Mouse (Mus musculus) embryonic facial prominence, embryonic 12.5 days (tissue): ENCODE data around the gene Slc44a5. TPM values are rescaled to one million over a fixed set of nuclear protein-coding genes. Genes with fewer than 3 reads are reported as not detected.

ENCODE experiments used
- ATAC-seq: fragments of 200-750 bp; cut with Nextera tagmentation; 2 replicates; pipeline ENCODE4 v1.8.0; 2017; ENCODE audit not compliant: insufficient number of reproducible peaks, insufficient read depth, low FRiP score, low TSS enrichment
- H3K27ac ChIP-seq: fragments of 300-500 bp; sonication (generic); 2 replicates; pipeline ENCODE4 v1.5.1; 2016; ENCODE audit warnings: mild to moderate bottlenecking
- H3K27me3 ChIP-seq: fragments of 300-500 bp; sonication (generic); 2 replicates; pipeline ENCODE4 v1.6.1; 2016; ENCODE audit warnings: mild to moderate bottlenecking, moderate library complexity
- H3K36me3 ChIP-seq: fragments of 300-500 bp; sonication (generic); 2 replicates; pipeline ENCODE4 v1.6.1; 2016; ENCODE audit warnings: mild to moderate bottlenecking
- H3K4me1 ChIP-seq: fragments of 300-500 bp; sonication (generic); 2 replicates; pipeline ENCODE4 v1.6.1; 2016
- H3K4me2 ChIP-seq: fragments of 300-500 bp; sonication (generic); replicated peaks from 2 replicates; pipeline ENCODE4 v1.6.1; 2016; ENCODE audit warnings: mild to moderate bottlenecking, moderate library complexity
- H3K4me3 ChIP-seq: fragments of 300-500 bp; sonication (generic); 2 replicates; pipeline ENCODE4 v1.5.1; 2016; ENCODE audit warnings: mild to moderate bottlenecking
- H3K9ac ChIP-seq: fragments of 300-500 bp; sonication (generic); 2 replicates; pipeline ENCODE4 v1.6.1; 2016; ENCODE audit warnings: mild to moderate bottlenecking, moderate library complexity
- H3K9me3 ChIP-seq: fragments of 300-500 bp; sonication (generic); 2 replicates; pipeline ENCODE4 v1.6.1; 2016; ENCODE audit warnings: mild to moderate bottlenecking, moderate library complexity
- WGBS: fragments of 180-500 bp; shearing (Covaris S2); methylation state at CpG from one replicate; pipeline ENCODE4 v1.1.7; 2016; 5-methylcytosine and 5-hydroxymethylcytosine counted together
- polyA plus RNA-seq: library from polyadenylated mRNA; unstranded; fragments of >200 nt; fragmentation: Nextera tagmentation; extraction: Ambion mirVana; gene quantifications from 2 replicates; pipeline ENCODE4 v1.2.1, GENCODE M21; 2016

Slc44a5 gene
- polyA plus RNA-seq = 1.9 and 2.1 TPM in 2 replicates

DNA sequence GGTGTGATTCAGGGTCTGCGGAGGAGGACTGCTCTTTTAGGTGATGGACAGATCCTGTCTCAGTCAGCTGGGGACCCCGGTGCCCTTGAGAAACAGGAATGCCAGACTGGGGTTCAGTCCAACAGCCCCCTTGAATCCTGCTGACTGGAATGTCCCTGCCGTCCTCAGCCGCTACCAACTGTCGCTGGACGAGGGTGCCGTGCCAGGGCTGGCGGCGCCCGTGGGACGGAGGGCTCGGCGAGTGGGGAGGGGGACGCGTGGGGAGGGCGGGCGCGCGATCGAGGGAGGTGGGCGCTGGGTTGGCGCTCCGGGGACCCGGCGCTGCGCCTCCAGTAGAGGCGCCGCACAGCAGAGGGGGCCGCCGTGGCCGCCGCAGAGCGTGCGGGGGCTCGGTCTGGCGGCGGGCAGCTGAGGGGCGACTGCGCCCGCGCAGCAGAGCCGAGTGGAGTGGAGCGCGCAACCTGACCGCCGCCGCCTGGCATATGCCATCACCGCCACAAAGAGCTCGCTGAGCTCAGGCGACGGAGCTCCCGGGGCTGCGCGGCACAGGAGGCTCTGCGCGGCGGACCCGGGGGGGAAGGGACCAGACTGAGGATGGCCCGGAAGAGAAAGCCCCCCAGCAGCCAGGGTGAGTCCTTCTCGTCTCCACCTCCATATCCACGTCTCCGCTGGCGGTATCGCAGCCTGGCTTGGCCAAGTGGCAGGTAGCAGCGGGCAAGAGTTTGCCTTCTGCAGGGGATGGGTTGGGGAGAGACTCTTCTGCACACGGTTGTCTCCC, at the start of gene Slc44a5:
Gene Slc44a5, plus strand, starts transcription at position 266 of the 778 bp plus-strand sequence.
- no peak within 1 kb of the TSS for H3K27ac ChIP-seq

DNA sequence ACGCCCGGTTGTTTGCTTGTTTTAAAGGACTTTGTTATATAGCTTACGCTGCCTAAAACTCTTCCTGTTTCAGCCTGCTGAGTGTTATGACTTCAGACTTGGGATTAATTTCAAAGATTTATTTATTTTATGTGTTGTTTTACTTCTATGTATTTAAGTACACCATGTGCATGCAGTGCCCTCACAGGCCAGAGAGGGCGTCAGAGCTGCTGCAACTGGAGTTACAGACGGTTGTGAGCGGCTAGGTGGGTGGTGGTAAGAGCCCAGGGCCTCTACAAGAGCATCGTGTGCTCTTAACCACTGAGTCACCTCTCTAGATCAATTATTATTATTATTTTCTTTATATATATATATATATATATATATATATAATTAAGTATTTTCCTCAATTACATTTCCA, 46.9 kb upstream of the Slc44a5 start:
- H3K27ac ChIP-seq = no peak overlapping the region
- no peak for ATAC-seq
- H3K4me1 ChIP-seq = no peaks in the 10 kb centered on the region
- no peak overlapping the region for H3K4me3 ChIP-seq
- WGBS = 88% methylated on average over 7 of the region's 7 CpGs
- peaks cover 53% of the 10 kb centered on the region for H3K36me3 ChIP-seq
- no peaks in the 10 kb centered on the region for H3K9me3 ChIP-seq
- no peaks in the 10 kb centered on the region for H3K27me3 ChIP-seq
- no peak overlapping the region for H3K9ac ChIP-seq
- H3K4me2 ChIP-seq = no peak overlapping the region

More for the DNA sequence above, at the start of gene Slc44a5:
- Histone ChIP-seq H3K4me1 (peaks cover 13% of the 10 kb centered on the region), H3K27me3 (peaks cover 46% of the 10 kb centered on the region), H3K9ac (peak within 1 kb of the TSS; percentile 70), H3K36me3 (no peaks in the 10 kb centered on the region), H3K4me3 (peak within 1 kb of the TSS; percentile 60), H3K4me2 (peak within 1 kb of the TSS; percentile 97), H3K9me3 (no peaks in the 10 kb centered on the region)
- ATAC-seq = peak; percentile 85
- 1% methylated on average over 61 of the region's 66 CpGs for WGBS

GRCm38 (mm10) chr3:153929526-153929925, 43.7 kb upstream of the Slc44a5 start:
- Histone ChIP-seq H3K4me3 (no peak overlapping the region), H3K4me1 (no peaks in the 10 kb centered on the region), H3K27me3 (no peaks in the 10 kb centered on the region), H3K27ac (no peak overlapping the region), H3K9ac (no peak overlapping the region), H3K4me2 (no peak overlapping the region), H3K9me3 (no peaks in the 10 kb centered on the region), H3K36me3 (peaks cover 59% of the 10 kb centered on the region)
- ATAC-seq = no peak
- 95% methylated on average over 11 of the region's 11 CpGs for WGBS

DNA sequence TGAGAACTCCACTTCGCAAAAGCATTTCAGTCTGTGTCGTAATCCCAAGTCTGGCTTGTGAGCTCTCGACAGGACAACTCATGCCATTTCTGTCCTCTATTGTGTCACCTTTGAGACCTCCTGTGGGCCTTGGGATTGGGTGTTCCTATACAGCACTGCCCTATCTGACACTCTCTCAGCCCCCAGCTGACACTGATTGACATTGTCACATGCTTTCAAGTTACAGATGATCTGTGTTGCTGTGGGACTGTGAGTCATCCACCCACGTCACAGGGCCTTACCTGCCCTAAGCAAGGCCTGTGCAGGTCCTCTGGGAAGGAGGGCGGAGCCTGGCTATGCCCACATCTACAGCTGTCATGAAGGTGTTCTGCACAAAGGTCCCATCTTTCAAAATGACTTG, 40.8 kb upstream of the Slc44a5 start:
- H3K4me3 ChIP-seq = no peak overlapping the region
- H3K36me3 ChIP-seq = peaks cover 58% of the 10 kb centered on the region
- ATAC-seq = no peak
- H3K4me1 ChIP-seq = no peaks in the 10 kb centered on the region
- WGBS = 94% methylated on average over 5 of the region's 5 CpGs
- H3K9ac ChIP-seq = no peak overlapping the region
- H3K27me3 ChIP-seq = no peaks in the 10 kb centered on the region
- H3K4me2 ChIP-seq = no peak overlapping the region
- H3K27ac ChIP-seq = no peak overlapping the region
- H3K9me3 ChIP-seq = no peaks in the 10 kb centered on the region

DNA sequence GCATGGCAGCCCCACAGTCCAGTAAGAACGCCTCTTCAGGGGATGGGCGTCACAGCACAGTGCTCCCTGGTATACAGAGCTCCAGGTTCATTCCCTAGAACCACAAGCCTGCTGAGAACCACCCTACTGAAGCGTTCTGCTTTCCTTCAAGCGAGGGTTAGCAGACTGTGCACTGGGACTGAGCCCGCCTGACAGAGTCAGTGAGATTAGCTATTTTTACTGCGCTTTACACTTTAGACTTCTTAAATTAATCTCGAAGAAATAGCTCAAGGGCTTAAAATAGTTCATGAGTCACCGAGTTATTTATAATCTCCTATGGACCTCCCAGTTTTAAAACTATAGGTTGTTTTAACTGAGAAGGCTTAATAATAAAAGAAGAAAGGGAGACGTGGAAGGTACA, 37.4 kb upstream of the Slc44a5 start:
- H3K27me3 ChIP-seq = no peaks in the 10 kb centered on the region
- no peak overlapping the region for H3K4me3 ChIP-seq
- peaks cover 56% of the 10 kb centered on the region for H3K36me3 ChIP-seq
- H3K9me3 ChIP-seq = no peaks in the 10 kb centered on the region
- no peak overlapping the region for H3K27ac ChIP-seq
- no peaks in the 10 kb centered on the region for H3K4me1 ChIP-seq
- no peak for ATAC-seq
- H3K9ac ChIP-seq = no peak overlapping the region
- no peak overlapping the region for H3K4me2 ChIP-seq
- WGBS = 93% methylated on average over 9 of the region's 9 CpGs

- no peak overlapping the region for H3K27ac ChIP-seq
- 90% methylated on average over 17 of the region's 17 CpGs for WGBS
- no peak overlapping the region for H3K9ac ChIP-seq
- H3K9me3 ChIP-seq = no peaks in the 10 kb centered on the region
- H3K4me2 ChIP-seq = no peak overlapping the region
- H3K4me1 ChIP-seq = peaks cover under 1% of the 10 kb centered on the region; the same call in 1 of the 2 replicates
- peaks cover 57% of the 10 kb centered on the region for H3K36me3 ChIP-seq
- ATAC-seq = no peak
- H3K27me3 ChIP-seq = no peaks in the 10 kb centered on the region
- no peak overlapping the region for H3K4me3 ChIP-seq
Observed at GRCm38 (mm10) chr3:153937116-153937810, 36.0 kb upstream of the Slc44a5 start.

GRCm38 (mm10) chr3:153940021-153940420, 33.2 kb upstream of the Slc44a5 start:
- H3K4me2 ChIP-seq = no peak overlapping the region
- H3K9ac ChIP-seq = no peak overlapping the region
- no peaks in the 10 kb centered on the region for H3K9me3 ChIP-seq
- no peaks in the 10 kb centered on the region for H3K27me3 ChIP-seq
- no peak overlapping the region for H3K4me3 ChIP-seq
- H3K27ac ChIP-seq = no peak overlapping the region
- WGBS = 86% methylated on average over 8 of the region's 8 CpGs
- peaks cover 36% of the 10 kb centered on the region for H3K36me3 ChIP-seq
- peaks cover 8% of the 10 kb centered on the region; the same call in 1 of the 2 replicates for H3K4me1 ChIP-seq
- ATAC-seq = no peak

DNA sequence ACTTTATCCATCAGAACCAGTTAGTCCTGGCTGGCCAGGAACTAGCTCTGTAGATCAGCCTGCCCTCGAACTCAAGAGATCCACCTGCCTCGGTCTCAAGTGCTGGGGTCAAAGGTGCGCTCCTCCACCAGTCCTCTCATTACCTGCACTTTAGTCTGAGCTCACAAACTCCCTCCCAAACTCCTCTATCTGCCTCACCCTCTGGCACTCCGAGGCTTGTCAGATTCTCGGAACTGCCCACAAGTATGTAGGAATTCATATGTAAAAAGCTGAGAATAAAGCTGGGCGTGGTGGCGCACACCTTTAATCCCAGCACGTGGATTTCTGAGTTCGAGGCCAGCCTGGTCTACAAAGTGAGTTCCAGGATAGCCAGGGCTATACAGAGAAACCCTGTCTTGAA, 32.8 kb upstream of the Slc44a5 start:
- Histone ChIP-seq H3K36me3 (peaks cover 36% of the 10 kb centered on the region), H3K4me1 (peaks cover 8% of the 10 kb centered on the region; the same call in 1 of the 2 replicates), H3K27me3 (no peaks in the 10 kb centered on the region), H3K9me3 (no peaks in the 10 kb centered on the region), H3K9ac (no peak overlapping the region), H3K27ac (no peak overlapping the region), H3K4me3 (no peak overlapping the region), H3K4me2 (no peak overlapping the region)
- WGBS = 93% methylated on average over 9 of the region's 9 CpGs
- ATAC-seq = no peak

DNA sequence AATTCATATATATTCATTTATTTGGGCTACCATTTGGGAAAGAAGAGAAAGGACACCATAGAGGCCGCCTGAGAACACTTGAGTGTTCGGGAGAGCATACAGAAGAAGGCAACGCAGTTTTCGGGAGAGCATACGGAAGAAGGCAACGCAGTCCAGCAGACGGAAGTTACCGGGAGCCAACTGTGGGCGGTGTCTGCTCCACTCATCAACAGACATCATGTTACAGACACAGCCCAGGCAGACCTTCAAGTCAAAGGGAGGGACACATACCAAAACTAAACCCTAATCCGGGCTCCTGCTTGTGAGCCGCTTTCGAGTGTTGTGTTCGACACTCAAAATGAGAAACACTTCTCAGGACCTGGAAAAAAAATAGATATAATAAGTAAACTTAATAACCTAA, 31.6 kb upstream of the Slc44a5 start:
- Histone ChIP-seq H3K9ac (no peak overlapping the region), H3K4me3 (no peak overlapping the region), H3K4me1 (peaks cover 8% of the 10 kb centered on the region; the same call in 1 of the 2 replicates), H3K9me3 (no peaks in the 10 kb centered on the region), H3K36me3 (peaks cover 34% of the 10 kb centered on the region; the same call in 1 of the 2 replicates), H3K4me2 (no peak overlapping the region), H3K27ac (no peak overlapping the region), H3K27me3 (no peaks in the 10 kb centered on the region)
- 91% methylated on average over 13 of the region's 13 CpGs for WGBS
- no peak for ATAC-seq

DNA sequence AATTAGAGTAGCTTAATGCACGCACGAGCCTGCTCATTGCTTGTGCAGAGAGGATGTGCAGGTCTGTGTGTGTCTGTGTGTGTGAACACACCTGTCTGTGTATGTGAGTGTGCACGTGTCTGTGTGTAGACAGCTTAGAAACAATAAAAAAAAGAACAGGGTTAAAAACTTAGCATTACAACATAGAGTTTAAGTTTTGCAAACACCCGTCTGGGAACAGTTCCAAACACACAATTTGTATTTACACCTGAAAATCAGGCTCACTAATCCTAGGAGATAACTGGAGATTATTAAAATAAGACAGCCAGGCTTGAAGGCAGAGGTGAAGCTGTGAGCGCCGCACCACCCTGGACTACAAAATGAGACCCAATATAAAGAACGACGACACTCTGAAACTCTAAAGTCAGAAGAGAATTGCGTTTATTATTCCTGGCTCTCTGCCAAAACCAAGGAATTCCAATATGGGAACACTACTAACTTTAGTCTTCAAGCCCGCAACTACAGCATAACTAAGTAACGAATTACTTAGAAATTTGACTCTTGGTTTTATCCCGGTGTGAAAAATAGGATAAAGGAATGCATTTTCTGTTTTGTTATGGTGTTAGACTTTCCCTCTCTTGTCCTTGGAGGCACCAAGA, 30.1 kb upstream of the Slc44a5 start:
- peaks cover 21% of the 10 kb centered on the region; the same call in 1 of the 2 replicates for H3K36me3 ChIP-seq
- H3K9ac ChIP-seq = peak overlapping the region; percentile 66; the same call in 1 of the 2 replicates
- H3K4me1 ChIP-seq = peaks cover 8% of the 10 kb centered on the region; the same call in 1 of the 2 replicates
- ATAC-seq = no peak
- H3K4me2 ChIP-seq = peak overlapping the region; percentile 56
- peak overlapping the region; percentile 86 for H3K27ac ChIP-seq
- H3K4me3 ChIP-seq = peak overlapping the region; percentile 77
- no peaks in the 10 kb centered on the region for H3K27me3 ChIP-seq
- WGBS = 34% methylated on average over 12 of the region's 12 CpGs
- H3K9me3 ChIP-seq = no peaks in the 10 kb centered on the region

GRCm38 (mm10) chr3:153943901-153944334, 29.3 kb upstream of the Slc44a5 start:
- ATAC-seq = peak; percentile 50

More at GRCm38 (mm10) chr3:153943901-153944334, 29.3 kb upstream of the Slc44a5 start:
- Histone ChIP-seq H3K4me1 (peaks cover 8% of the 10 kb centered on the region; the same call in 1 of the 2 replicates), H3K9ac (peak overlapping the region; percentile 66), H3K27ac (peak overlapping the region; percentile 86), H3K36me3 (peaks cover 14% of the 10 kb centered on the region; the same call in 1 of the 2 replicates), H3K27me3 (no peaks in the 10 kb centered on the region), H3K4me2 (peak overlapping the region; percentile 56), H3K9me3 (no peaks in the 10 kb centered on the region), H3K4me3 (peak overlapping the region; percentile 77)
- under 1% methylated on average over 19 of the region's 19 CpGs for WGBS
